Mouse (Mus musculus) granulocyte monocyte progenitor cell, adult 5-6 weeks (primary cell): ENCODE results near the gene Inka2. TPM values are rescaled to one million over a fixed set of nuclear protein-coding genes. Genes with fewer than 3 reads are reported as not detected.
A peak's percentile ranks its signal among the peaks of the same experiment; 100 is the strongest.

Source experiments
- ATAC-seq: replicated peaks from 2 replicates; pipeline ENCODE4 v1.8.0; 2016; ENCODE audit warnings: mild to moderate bottlenecking, moderate TSS enrichment, inconsistent platforms; ENCODE audit not compliant: poor library complexity, severe bottlenecking
- total RNA-seq, 2 experiments: library from RNA; stranded (forward) in 1 of 2; stranded (reverse) in 1 of 2; fragments of 200-712, 200-1000 nt in 1 of 2; fragments of >200 nt in 1 of 2; fragmentation: Nextera tagmentation in 1 of 2; gene quantifications; 2 replicates each; pipeline ENCODE4 v1.2.3; 2014 to 2017

The Inka2 gene
- total RNA-seq, 2 experiments from 2014 or later, result not detected

DNA sequence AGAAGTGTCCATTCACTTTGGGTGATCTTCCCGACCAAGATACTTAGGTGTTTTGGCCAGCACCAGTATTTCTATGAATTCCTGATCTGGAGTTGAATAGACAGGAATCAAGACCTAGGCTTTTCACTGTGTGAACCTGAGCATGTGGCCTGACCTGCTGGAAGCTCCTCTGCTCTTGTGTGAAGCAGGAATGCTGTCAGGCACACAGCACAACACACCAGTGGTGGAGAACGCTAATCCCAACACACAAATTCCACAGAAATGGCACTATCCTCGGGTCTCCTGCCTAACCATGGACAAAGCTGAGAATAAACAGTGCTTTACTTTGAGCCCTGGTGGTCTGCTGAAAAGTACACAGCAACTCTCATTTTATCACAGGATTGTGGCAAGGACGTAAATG lies 16.1 kb downstream of the Inka2 start:
- ATAC-seq, result no peak

DNA sequence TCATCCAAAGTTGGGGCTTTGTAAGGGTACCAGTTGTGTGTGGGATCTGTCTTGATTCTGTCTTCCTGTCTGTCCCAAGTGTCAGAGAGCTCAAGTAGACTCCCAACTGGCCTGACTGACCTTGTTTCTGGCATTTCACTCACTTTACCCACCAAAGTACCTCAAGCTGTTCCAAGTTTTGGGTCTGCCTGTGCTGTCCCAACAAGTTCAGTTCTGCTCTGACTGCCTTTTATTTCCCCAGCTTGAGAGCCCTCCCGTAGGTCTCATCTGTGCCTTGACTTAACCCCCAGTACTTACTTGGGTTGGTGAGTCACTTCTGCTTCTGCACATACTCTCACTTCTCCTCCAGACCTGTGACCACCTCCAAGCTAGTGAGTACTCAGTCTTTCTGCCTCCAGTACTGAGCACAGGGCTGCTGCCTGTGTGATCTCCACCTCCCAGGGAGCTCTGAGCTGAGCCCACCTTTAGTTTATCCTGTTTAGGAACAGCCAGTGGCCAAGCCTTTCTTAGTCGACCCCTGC lies 17.3 kb downstream of the Inka2 start:
- ATAC-seq, result peak; percentile 88

DNA sequence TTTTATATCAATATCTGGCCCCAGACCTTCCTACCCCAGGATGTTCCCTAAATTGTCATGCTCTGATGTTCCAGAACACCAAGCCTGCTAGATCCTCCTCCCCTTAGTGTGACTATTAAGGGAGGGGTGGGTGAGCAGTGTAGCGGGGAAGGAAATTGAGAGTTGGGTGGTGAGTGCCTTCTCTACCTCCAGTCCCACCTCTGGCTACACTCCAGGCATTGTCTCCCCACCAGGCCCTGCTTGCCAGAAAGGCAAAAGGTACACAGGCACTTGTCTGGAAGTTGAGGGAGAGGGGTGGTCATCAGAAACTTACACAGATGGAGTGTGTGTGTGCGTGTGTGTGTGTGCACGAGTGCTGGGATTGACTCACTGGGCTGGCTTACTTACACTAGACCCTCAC lies 18.1 kb downstream of the Inka2 start:
- ATAC-seq, result no peak

DNA sequence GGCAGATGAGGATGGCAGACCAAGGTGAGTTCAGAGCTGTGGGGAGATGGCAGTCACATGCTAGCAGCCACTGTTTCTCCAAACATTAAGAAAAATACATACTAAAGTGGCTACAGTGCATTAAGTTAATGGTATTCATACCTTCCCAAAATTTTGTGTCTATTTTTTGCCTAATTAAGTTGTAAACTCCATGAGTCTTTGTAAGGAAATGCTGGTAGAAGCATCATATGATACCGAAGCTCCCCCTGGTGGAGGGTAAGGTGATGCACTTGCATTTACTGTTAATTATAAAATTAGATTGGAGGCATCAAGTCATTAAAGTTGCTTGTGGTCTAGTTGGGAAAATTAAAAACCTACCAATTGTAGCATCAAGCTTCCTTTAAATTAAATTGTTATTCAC lies 21.6 kb downstream of the Inka2 start:
- peak; percentile 50; the same call in 1 of the 2 replicates for ATAC-seq

DNA sequence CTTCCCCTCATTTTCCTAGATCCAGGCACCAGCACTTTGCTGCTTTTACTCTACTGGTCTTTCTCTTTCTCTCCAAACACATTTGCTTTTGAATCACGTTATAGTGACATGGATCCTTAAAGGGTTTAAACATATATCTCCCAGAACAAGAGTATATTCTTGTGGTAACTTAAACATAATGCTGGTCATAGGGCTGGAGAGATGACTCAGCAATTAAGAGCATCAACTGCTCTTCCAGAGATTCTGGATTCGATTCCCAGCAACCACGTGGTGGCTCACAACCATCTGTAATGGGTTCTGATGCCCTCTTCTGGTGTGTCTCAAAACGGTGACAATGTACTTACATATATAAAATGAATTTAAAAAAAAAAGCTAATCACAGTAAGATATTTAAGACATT lies 28.0 kb downstream of the Inka2 start:
- ATAC-seq, result no peak

DNA sequence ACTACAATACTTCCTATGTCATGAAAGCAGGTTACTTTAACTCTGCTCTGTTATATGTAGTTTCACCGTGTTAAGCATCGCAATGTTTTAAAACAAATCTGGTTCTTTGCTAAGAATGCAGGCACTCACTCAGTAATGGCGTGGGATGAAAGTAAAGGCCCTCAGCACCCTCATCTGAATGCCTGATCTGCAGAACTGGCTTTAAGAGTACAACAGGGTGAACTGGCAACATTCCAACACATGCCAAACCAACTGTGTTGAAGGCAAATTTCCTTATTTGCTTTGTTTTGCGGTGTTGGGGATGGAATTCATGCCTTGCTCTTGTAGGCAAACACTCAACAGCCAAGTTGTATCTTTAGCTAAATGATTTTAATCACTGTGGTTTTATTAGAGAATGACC lies 29.1 kb downstream of the Inka2 start:
- no peak for ATAC-seq

DNA sequence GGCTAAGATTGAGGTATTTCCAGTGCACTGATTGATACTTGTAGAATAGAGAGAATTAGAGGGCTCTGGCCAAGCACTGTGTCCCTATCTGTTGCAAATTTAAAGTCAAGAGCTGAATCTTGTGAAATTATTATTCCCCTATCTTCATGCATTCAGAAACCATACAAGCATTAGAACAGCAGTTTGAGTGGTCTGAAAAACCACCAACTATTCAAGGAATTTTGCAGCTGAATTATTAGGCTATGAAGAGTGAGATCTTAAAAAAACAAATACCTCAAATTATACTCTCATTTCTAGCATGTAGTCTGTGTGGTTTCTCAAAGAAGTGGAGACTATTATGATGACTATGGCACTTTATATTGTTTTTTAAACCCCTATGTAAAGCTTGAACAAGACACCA lies 30.9 kb downstream of the Inka2 start:
- ATAC-seq, result no peak

DNA sequence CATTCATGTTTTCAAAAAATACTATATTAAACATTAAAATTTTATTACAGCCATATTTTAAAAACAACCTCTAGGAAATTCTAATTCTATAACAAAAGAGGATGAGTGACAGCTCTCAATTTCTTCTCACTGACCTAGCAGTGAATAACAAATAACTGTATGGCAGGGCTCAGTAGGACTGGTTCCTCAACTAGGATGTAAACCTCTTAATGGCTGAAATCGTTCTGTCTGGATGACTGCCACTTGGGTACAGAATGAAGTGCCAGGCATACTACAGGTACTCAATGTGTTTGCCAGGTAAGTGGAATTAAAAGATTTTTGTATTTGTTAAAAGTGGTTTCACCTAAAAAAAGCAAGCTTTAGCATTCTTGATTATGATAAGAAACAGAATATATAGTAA lies 31.7 kb downstream of the Inka2 start:
- ATAC-seq, result no peak

DNA sequence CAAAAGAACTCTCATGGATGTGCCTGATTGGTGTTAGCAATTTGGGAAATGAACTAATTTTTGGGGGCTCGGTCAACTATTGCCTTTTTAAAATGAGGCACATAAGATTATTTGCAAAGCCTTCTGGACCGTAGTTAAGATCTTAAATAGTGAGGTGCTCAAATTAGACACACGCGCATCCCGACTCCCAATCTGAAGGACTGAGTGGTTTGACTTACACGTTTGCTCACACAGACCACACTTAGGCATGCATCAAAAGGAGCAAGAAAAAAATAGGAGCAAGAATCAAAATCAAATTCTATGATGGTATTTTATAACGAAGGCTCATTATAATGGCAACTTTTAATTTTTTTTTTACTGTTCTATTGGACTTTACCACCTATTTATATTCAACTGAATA lies 32.7 kb downstream of the Inka2 start:
- no peak for ATAC-seq

DNA sequence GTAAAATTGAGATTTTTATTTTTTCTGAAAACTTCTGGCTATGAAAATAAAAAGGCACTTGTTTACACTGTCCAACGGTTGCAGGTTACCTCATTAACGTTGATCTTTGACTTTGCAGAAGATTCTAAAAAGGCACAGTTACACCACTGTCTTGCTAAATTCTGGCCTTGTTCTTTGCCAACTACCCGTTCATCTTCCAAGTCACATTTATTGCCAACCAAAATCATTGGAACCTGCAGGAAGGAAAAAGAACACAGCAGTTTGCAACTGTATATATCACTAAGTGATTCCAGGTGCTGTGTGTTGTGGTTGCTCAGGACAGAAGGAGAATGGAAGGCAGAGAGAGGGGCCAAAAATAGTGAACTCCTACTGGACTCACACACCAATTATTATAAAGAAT lies 33.3 kb downstream of the Inka2 start:
- ATAC-seq, result no peak

DNA sequence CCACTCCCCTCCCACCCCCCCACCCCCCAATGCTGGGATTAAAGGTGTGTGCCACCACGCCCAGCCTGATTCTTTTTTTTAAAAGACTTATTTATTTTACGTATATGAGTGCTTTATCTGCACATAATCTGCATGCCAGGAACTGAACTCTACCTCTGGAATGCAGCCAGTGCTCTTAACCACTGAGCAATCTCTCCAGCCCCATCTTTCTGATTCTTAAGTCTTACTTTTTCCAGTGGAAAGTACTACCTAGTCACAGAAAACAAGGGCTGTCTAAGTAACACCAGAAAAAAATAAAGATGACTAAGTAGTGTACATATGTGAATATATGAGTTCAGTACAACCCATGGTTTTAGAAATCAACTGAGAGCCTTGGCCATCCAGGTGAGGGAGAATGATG lies 42.1 kb downstream of the Inka2 start:
- no peak for ATAC-seq

DNA sequence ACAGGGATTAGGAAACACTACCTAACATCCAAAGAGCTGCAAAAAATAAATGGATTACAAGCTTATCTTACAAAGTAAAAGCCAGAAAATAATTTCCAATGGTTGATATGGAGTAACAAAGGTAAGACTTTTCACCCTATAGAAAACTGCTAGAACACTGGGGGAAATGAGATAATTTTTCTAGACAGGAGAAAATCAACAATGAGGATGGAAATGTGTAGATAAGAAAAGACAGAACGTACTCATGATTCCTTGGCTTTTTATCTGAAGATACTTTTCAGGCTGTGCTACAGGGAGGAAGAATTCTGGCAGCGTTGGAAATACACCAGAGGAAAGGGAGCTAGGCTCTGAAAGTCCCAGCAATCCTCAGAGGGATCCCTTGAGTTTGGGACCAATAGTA lies 46.4 kb downstream of the Inka2 start:
- ATAC-seq, result no peak

DNA sequence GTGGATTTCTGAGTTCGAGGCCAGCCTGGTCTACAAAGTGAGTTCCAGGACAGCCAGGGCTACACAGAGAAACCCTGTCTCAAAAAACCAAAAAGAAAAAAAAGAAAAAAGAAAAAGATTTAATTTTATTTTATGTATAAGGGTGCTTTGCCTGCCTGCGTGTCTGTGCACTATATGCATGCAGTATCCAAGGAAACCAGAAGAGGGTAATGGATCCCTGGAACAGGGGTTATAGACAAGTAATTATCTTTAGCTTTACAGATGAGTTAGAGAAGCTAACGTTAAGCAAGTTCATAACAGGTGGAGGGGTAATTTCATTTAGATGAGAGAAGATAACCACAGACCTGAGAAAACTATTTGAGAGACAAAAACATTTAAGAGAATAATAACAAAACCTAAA lies 49.8 kb downstream of the Inka2 start:
- ATAC-seq, result no peak

DNA sequence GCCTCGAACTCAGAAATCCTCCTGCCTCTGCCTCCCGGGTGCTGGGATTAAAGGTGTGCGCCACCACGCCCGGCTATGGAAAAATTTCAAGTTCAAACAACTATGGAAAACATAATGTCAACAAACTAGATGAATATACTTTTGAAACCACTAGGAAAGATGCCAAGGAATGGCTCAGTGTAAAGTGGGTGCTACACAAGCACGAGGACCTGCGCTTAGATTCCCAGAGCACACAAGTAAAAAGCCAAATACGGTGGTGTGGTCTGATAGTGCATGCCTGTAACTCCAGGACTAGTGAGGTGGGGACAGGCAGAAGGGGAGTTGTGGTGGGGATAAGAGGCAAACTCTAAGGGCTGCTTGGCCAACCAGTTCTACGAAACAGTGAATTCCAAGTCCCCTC lies 50.7 kb downstream of the Inka2 start:
- ATAC-seq, result no peak

DNA sequence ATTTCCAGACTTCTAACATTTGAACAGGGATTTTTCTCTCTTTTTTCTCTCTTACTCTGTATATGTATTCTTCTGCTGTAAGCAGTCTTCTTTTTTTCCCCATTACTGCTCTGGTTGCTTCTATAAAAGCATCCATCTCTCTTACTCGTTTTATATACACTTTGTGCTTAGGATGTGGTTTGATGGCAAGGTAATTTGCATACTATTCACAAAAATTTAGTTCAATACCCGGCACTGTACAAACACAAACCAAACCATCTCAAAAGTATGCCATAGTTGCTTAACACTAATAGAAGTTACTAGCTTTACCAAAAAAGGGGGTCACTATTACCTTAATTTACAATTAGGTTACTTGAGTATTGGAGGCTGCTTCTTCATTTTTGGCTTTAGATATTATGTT lies 52.1 kb downstream of the Inka2 start:
- ATAC-seq, result no peak

DNA sequence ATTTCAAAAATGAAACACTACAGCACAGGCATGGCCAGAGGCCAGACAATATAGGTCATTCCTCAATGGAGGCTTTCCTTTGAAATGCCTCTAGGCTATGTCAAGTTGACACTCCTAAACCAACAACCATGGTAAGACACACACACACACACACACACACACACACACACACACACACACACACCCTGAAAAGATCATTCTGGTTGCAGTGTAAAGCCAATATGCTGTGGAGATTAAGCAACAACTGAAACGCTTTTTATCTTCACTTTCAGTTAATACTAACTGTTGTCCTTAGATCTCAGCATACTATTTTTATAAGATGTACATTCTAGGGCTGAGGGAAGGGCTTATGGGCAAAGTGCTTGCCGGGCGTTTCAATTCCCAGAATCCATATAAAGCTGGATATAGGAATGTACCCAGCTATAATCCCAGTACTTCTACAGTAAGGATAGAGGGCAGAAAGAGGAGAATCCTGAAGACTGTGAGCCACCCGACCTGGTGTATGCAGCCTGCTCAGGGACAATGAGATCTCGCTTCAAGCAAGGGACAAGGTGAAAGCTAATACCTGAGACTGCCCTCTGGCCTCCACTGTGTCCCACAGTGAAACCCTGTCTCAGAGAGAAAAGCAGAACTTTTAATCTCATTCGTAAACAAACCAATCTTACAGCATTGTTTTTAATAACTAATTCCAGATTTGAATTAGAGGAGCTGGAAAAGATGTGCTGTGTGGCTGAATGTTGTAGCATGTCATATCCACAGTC lies 53.1 kb downstream of the Inka2 start:
- ATAC-seq, result peak; percentile 54

DNA sequence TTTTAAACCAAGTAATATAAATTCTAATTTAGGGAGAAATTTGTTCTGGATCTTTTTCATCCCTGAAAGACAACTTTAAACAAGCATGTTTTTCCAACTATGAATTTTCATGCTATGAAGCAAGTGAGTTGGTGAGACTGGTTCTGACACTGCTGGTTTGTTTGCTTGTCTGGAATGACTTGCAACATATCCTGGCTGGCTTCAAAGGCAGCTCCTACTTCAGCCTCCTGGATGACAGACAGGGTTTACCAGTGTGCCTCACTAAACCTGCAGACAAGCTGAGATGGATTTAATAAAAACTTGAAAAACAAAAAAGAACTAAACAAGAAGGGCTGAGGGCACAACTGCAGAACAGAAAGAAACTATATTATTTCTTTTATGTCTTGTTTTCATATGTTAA lies 53.7 kb downstream of the Inka2 start:
- ATAC-seq, result peak; percentile 69

DNA sequence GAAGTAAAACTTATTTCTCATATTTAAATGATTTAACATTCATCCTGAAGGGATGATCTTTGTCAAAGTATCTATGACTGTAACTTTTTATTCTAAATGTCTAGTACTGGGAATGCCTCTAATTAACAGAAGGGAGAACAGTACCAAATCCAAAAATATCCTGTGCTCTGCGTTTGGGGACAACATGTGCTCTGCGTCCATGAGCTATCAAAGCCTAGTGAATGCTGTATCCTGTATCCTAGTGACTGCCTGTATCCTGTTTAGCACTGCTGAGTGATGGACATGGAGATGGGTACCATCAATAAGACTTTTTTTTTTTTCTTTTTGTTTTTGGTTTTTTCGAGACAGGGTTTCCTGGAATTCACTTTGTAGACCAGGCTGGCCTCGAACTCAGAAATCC lies 54.3 kb downstream of the Inka2 start:
- no peak for ATAC-seq

DNA sequence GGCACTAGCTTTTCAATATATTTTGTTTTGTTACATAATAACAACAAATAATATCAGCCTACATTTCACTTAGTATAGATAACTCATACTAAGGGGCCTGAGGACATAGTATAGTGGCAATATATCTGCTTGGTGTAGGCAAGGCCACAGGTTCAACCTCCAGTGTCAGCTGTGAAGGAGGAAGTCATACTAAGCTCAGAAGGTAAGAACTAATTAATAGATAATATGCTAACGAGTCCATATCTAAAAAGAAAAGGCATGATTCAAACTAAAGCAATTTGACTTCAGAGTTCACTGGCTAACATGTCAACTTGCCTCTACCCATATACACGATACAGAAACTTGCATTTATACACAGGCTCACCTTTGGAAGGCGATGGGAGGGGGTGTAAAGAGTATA lies 55.7 kb downstream of the Inka2 start:
- ATAC-seq, result no peak

DNA sequence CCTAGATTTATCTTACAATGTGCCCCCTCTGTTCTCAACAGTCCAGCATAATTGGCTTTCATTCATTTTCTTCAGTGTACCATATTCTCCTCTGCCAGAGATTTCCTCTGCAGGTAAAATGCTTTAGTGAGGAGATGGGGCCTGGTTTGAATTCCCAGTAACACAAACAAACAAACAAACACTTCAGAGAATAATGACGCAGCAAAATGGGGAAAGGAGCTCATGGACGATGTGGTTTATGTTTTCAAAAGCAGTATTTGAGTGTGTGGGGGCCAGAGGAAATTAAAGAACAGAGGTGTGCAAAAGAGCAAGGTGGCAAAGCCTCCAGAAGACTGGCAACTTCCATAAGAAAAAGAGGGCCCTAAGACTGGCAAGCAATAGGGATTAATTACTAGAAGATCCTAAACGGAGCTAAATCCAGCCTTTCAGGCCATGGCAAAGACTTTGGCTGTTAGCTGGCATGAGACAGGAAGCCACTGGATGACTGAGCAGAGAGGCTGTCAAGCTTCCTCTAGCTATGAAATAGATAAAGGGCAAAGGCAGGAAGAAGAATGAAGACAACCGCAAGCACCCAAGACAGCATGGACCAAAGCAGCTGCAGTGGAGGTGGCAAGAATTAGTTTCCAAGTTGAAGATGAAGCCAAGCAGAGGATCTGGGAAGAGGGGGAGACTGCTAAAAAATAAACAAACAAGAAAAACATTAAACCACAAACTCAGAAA lies 58.9 kb downstream of the Inka2 start:
- ATAC-seq, result peak; percentile 75

DNA sequence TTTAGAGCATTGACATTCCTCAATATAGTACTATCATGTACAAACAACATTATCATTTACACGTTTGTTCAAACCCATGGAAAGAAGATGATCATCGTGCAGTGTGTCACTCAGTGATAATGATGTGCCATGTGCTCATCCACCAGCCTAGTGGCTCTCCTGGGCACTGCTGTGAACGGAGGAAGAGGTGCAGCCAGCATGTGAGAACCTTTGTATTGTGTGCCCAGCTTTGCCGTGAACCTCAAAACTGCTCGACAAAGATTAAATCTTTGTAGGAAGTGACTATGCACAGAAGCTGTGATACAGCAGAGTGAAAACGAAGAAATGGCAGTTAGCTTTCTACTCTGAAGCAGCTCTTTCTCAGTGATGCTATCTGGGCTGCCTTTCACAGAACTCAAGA lies 64.1 kb downstream of the Inka2 start:
- ATAC-seq, result peak; percentile 57

DNA sequence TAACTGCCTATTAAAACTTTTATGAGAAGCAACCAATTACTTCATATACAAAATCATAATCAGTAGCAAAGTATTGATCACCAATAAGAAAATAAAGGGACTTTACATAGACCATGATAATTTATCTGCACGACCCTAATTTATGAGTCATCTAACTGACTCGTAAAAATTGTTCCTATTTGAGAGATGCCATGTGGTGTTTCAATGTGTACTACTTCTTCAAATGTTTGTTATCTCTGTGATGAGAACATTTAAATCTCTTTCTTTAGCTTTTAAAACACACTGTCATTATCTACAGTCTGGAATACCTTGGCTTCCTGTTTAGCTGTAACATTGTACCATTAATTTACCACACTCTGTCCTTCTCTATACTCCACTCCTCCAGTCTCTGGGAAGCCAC lies 65.0 kb downstream of the Inka2 start:
- no peak for ATAC-seq
